Mouse (Mus musculus) small intestine, adult 2 months (tissue): ENCODE results near the gene Pts. TPM values are rescaled to one million over a fixed set of nuclear protein-coding genes. Genes with fewer than 3 reads are reported as not detected.

Experiments
- H3K27ac ChIP-seq: fragments of 200-500 bp; 2 replicates; pipeline ENCODE4 v1.5.1; 2012; ENCODE audit warnings: low read depth, low read length, control low read depth, inconsistent platforms; ENCODE audit not compliant: insufficient read depth
- H3K27me3 ChIP-seq: fragments of 200-500 bp; 2 replicates; pipeline ENCODE4 v1.6.1; 2012; ENCODE audit warnings: mild to moderate bottlenecking, moderate library complexity, low read length, inconsistent platforms; ENCODE audit not compliant: control insufficient read depth, insufficient read depth
- H3K36me3 ChIP-seq: fragments of 200-500 bp; 2 replicates; pipeline ENCODE4 v1.6.1; 2012; ENCODE audit warnings: mild to moderate bottlenecking, low read length, control low read depth, inconsistent platforms; ENCODE audit not compliant: control insufficient read depth, insufficient read depth
- H3K4me1 ChIP-seq: fragments of 200-500 bp; 2 replicates; pipeline ENCODE4 v1.6.1; 2012; ENCODE audit warnings: low read length, inconsistent platforms, mixed read lengths; ENCODE audit not compliant: control insufficient read depth, insufficient read depth, insufficient read length
- H3K4me3 ChIP-seq: fragments of 200-500 bp; 2 replicates; pipeline ENCODE4 v1.5.1; 2012; ENCODE audit warnings: low read depth, mild to moderate bottlenecking, control low read depth, inconsistent platforms, low read length, moderate library complexity
- CTCF ChIP-seq: fragments of 200-500 bp; IDR thresholded peaks from 2 replicates; pipeline ENCODE4 v1.5.1; 2012; ENCODE audit warnings: low read depth, mild to moderate bottlenecking, control low read depth, inconsistent platforms, low read length, moderate library complexity, mixed read lengths; ENCODE audit not compliant: insufficient replicate concordance, insufficient read length; ENCODE audit errors: extremely low read depth
- POLR2A ChIP-seq: fragments of 200-500 bp; IDR thresholded peaks from 2 replicates; pipeline ENCODE4 v1.6.1; 2012; ENCODE audit warnings: low read depth, mild to moderate bottlenecking, control low read depth, inconsistent platforms, low read length, moderate library complexity
- WGBS: fragments of 180-500 bp; shearing (Covaris S2); methylation state at CpG from one replicate; pipeline ENCODE4 v1.1.7; 2018; 5-methylcytosine and 5-hydroxymethylcytosine counted together
- polyA plus RNA-seq: library from polyadenylated mRNA; depleted of rRNA; stranded (reverse); fragments of >200 nt; gene quantifications from 2 replicates; pipeline ENCODE4 v1.2.3, GENCODE M21; 2012; rRNA removed

Pts gene
- 10.4 and 14.9 TPM in 2 replicates for polyA plus RNA-seq

GRCm38 (mm10) chr9:50528293-50528892, at the start of gene Pts:
Gene Pts, minus strand, starts transcription at chr9:50528724.
- WGBS: under 1% methylated on average over 54 of the region's 54 CpGs
- Histone ChIP-seq H3K4me1 (peaks cover 7% of the 10 kb centered on the region; the same call in 1 of the 2 replicates), H3K4me3 (peak within 1 kb of the TSS; percentile 67), H3K27ac (peak within 1 kb of the TSS; percentile 78), H3K36me3 (peaks cover 9% of the 10 kb centered on the region), H3K27me3 (no peaks in the 10 kb centered on the region)
- peak; percentile 98 for TF ChIP-seq POLR2A
- TF ChIP-seq CTCF: peak; percentile 96

DNA sequence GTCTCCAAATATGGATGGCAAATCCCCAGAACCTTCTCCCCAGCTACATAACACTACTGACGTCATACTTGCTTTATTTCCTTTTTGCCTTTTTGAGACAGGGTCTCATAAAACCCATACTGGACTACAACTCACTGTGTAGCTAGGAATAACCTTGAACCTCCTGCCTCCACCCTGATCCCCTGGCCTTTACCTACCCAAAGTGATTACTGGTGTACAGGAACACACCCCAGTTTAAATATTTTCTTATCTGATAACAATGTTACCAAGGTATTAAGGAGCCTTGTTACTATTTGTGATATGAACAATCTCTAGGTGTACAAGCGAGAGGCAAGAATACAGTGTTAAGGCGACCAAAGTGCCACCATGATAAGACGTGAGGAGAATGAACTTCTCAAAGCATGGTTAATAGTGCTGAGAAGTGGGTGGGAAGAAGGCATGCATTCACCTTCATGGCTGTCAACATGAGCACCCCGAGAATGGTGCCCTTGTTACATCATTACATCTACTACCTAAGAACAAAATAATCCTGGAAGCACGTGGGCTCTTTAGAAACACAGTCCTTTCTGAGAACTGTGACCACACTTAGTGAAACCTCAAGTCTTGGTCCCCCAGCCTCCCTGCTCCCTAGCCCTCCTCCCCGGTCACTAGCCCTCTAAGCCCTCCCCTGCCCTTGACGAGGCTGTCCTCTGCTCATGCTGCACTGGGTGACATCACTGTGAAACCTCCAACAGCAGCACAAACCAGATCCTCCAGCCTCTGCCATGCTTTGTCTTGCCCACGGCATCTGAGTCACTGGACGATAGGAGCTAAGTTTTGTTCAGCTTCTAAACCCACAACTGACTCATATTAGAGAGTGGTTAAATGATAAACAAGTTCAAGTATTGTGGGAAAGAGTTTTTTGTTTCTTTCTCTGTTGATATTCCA, 41.3 kb upstream of the Pts start:
- TF ChIP-seq POLR2A (no peak), CTCF (no peak)
- peak overlapping the region; percentile 60 for H3K27ac ChIP-seq

DNA sequence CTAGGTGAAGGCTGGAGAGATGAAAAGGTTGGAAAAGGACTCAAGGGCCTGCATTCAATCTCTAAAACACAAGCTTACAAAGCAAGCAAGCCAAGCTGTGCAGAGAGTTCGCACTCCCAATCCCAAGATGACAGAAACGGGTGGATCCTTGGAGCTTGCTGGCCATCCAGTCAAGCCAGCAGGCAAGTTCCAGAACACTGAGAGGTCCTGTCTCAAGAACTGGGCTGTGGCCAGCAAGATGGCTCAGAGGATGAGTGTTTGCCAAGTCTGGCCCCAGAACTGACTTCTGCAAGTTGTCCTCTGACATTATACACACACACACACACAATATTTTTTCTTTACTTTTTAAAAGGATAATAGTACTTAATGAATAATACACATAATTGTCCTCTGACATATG, 39.4 kb upstream of the Pts start:
- H3K4me1 ChIP-seq: peaks cover 5% of the 10 kb centered on the region
- TF ChIP-seq CTCF (no peak), POLR2A (no peak)
- no peaks in the 10 kb centered on the region for H3K27me3 ChIP-seq
- H3K27ac ChIP-seq: no peak overlapping the region
- no peak overlapping the region for H3K4me3 ChIP-seq
- peaks cover 3% of the 10 kb centered on the region; the same call in 1 of the 2 replicates for H3K36me3 ChIP-seq
- WGBS: 89% methylated on average over 2 of the region's 2 CpGs

More for the DNA sequence above, 41.3 kb upstream of the Pts start:
- WGBS: 46% methylated on average over 10 of the region's 10 CpGs
- H3K4me3 ChIP-seq: no peak overlapping the region
- peaks cover 7% of the 10 kb centered on the region for H3K4me1 ChIP-seq
- H3K36me3 ChIP-seq: peaks cover 5% of the 10 kb centered on the region; the same call in 1 of the 2 replicates
- H3K27me3 ChIP-seq: no peaks in the 10 kb centered on the region

GRCm38 (mm10) chr9:50567372-50567771, 38.8 kb upstream of the Pts start:
- 86% methylated on average over 4 of the region's 4 CpGs for WGBS
- TF ChIP-seq POLR2A (no peak), CTCF (no peak)
- no peaks in the 10 kb centered on the region for H3K27me3 ChIP-seq

DNA sequence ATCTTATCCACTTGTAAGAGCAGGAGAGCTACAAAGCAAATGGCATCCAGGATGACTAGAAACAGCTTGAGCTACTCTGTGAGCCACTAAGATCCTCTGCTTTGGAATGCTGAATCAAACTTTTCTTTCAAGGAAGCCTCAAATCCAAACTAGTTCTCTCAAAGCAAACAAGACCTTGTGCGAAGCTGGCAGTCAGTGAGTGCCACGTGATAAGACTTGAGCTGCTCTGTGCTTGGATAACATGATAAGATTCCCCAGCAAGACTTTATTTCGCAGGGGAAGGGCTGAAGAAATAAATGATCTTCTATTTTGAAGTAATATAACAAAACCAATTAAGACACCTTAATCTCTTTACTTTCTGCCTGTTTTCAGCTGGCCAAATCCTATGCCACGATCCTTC, 37.4 kb upstream of the Pts start:
- WGBS: 26% methylated on average over 4 of the region's 4 CpGs
- H3K27ac ChIP-seq: peak overlapping the region; percentile 38; the same call in 1 of the 2 replicates
- no peak overlapping the region for H3K4me3 ChIP-seq
- peaks cover 3% of the 10 kb centered on the region; the same call in 1 of the 2 replicates for H3K36me3 ChIP-seq
- TF ChIP-seq CTCF: no peak
- TF ChIP-seq POLR2A: no peak
- peaks cover 11% of the 10 kb centered on the region for H3K4me1 ChIP-seq
- no peaks in the 10 kb centered on the region for H3K27me3 ChIP-seq

More at GRCm38 (mm10) chr9:50567372-50567771, 38.8 kb upstream of the Pts start:
- Histone ChIP-seq H3K36me3 (peaks cover 3% of the 10 kb centered on the region; the same call in 1 of the 2 replicates), H3K4me1 (peaks cover 5% of the 10 kb centered on the region), H3K27ac (no peak overlapping the region), H3K4me3 (no peak overlapping the region)

- Histone ChIP-seq H3K27me3 (no peaks in the 10 kb centered on the region), H3K27ac (peak overlapping the region; percentile 27; the same call in 1 of the 2 replicates), H3K36me3 (no peaks in the 10 kb centered on the region), H3K4me3 (peak overlapping the region; percentile 57), H3K4me1 (peaks cover 11% of the 10 kb centered on the region)
- 33% methylated on average over 7 of the region's 7 CpGs for WGBS
- TF ChIP-seq POLR2A (no peak), CTCF (no peak)
These were observed 36.6 kb upstream of the Pts start for GRCm38 (mm10) chr9:50565173-50565572.

GRCm38 (mm10) chr9:50561918-50562360, 33.4 kb upstream of the Pts start:
- H3K4me3 ChIP-seq: no peak overlapping the region
- TF ChIP-seq POLR2A (no peak), CTCF (no peak)
- H3K4me1 ChIP-seq: peaks cover 7% of the 10 kb centered on the region
- H3K27me3 ChIP-seq: no peaks in the 10 kb centered on the region
- 27% methylated on average over 2 of the region's 2 CpGs for WGBS
- no peak overlapping the region for H3K27ac ChIP-seq
- no peaks in the 10 kb centered on the region for H3K36me3 ChIP-seq
